In genomic region chr17:32494601-32495000, GRCm38 (mm10) we compare ENCODE assay signal across 9 mouse cellular contexts. TPM values are rescaled to one million over a fixed set of nuclear protein-coding genes. Genes with fewer than 3 reads are reported as not detected.
DNase-seq lines count a peak whose midpoint lies in the region; ATAC-seq and TF ChIP-seq lines count a peak whose summit lies in the region.
"Had no signal": no experiment of that assay in that cellular context is flagged by ENCODE, and none has a peak within 500 bp of the region (broad histone marks: within the 10 kb centered on the region; RNA-seq: fewer than 3 reads in every experiment).

No protein-coding gene starts in this region.

- H3K36me3 ChIP-seq in midbrain, postnatal 0 days (ENCODE audit: insufficient read depth, low read length) = no peaks in the 10 kb centered on the region

- intact Hi-C loops in left cerebral cortex, postnatal 4 days (cut with DNase I) = loop anchor here (5.0 kb wide), 1 partner anchor 147 kb away; no protein-coding TSS in a partner anchor

- H3K27me3 ChIP-seq in midbrain, postnatal 0 days (ENCODE audit: insufficient read depth, low read length) = no peaks in the 10 kb centered on the region

- H3K4me1 ChIP-seq in midbrain, postnatal 0 days (ENCODE audit: insufficient read depth, low read length) = no peaks in the 10 kb centered on the region

- peak; percentile 79 for ATAC-seq in midbrain, postnatal 0 days (ENCODE audit: low FRiP score)

- WGBS in midbrain, postnatal 0 days = 76% methylated on average over 1 of the region's 1 CpGs

- peak; percentile 37 to 40 for DNase-seq in urinary bladder, adult 18-20 months (ENCODE audit: low spot score in 2 of 2)
- DNase-seq in urinary bladder, postnatal 10 days (ENCODE audit: low spot score) = no peak
- DNase-seq in cerebellum, postnatal 25 days = peak; percentile 58 to 80
- peak; percentile 18 to 33 for DNase-seq in gastrocnemius, adult 8-10 months (ENCODE audit: low spot score in 2 of 2)
- peak; percentile 59 to 80 for DNase-seq in kidney, adult 8-10 months
- peak; percentile 66 for DNase-seq in left cerebral cortex, postnatal 4 days
- DNase-seq in midbrain, postnatal 0 days (ENCODE audit: low spot score) = peak; percentile 90
- peak; percentile 50 to 72 for DNase-seq in spleen, postnatal 4 days (ENCODE audit: low spot score in 2 of 2)

- no peak overlapping the region for H3K4me2 ChIP-seq in midbrain, postnatal 0 days (ENCODE audit: low read depth, low read length, poor library complexity, severe bottlenecking)

- no peak overlapping the region for H3K9ac ChIP-seq in midbrain, postnatal 0 days (replicated peaks; ENCODE audit: low read length, poor library complexity, severe bottlenecking)

- TF ChIP-seq CTCF in midbrain, postnatal 0 days (IDR thresholded peaks at IDR 0.05) = peak; percentile 96

- no peak overlapping the region for H3K4me3 ChIP-seq in midbrain, postnatal 0 days (ENCODE audit: low read depth, low read length)
- H3K4me3 ChIP-seq: megakaryocyte, embryonic 14.5 days had no signal

- H3K27ac ChIP-seq in midbrain, postnatal 0 days (ENCODE audit: low read depth, low read length) = no peak overlapping the region

- no peaks in the 10 kb centered on the region for H3K9me3 ChIP-seq in midbrain, postnatal 0 days (ENCODE audit: low read length)

RNA-seq across cellular contexts. Expression of gene Cyp4f17, which starts 11.2 kb away (rescaled TPM):
- total RNA-seq in gastrocnemius, adult 8-10 months (2022) = 1 to 10 TPM; 1.6 to 2.6 (median 1.7) TPM
- 1 to 10 TPM; 4.2 to 4.9 TPM for total RNA-seq in left cerebral cortex, postnatal 4 days (2021)
- total RNA-seq in midbrain, postnatal 0 days (2014; rRNA removed) = 15.2 and 15.4 TPM in 2 replicates
- polyA plus RNA-seq in midbrain, postnatal 0 days (2015; fragmentation: Nextera tagmentation; extraction: Ambion mirVana) = 9.9 and 11.5 TPM in 2 replicates

RNA-seq across cellular contexts. Expression of gene Cyp4f16, which starts 41.8 kb away (rescaled TPM):
- total RNA-seq in gastrocnemius, adult 8-10 months (2022) = 1 to 10 TPM in 2 of 4 experiments, under 1 TPM in 2; 0.48 to 1.9 (median 1.2) TPM
- 1 to 10 TPM; 6.2 to 6.6 TPM for total RNA-seq in left cerebral cortex, postnatal 4 days (2021)
- total RNA-seq in midbrain, postnatal 0 days (2014; rRNA removed) = 7.2 and 10.6 TPM in 2 replicates
- polyA plus RNA-seq in midbrain, postnatal 0 days (2015; fragmentation: Nextera tagmentation; extraction: Ambion mirVana) = 9.1 and 11.2 TPM in 2 replicates

RNA-seq across cellular contexts. Expression of gene Cyp4f39, which starts 42.1 kb away (rescaled TPM):
- 1 to 10 TPM; 1.2 to 6.3 (median 2.5) TPM for total RNA-seq in gastrocnemius, adult 8-10 months (2022)
- total RNA-seq in left cerebral cortex, postnatal 4 days (2021) = 1 to 10 TPM in 1 of 2 experiments, under 1 TPM in 1; 0.54 to 1.2 TPM
- 1.3 and 1.6 TPM in 2 replicates for total RNA-seq in midbrain, postnatal 0 days (2014; rRNA removed)
- polyA plus RNA-seq in midbrain, postnatal 0 days (2015; fragmentation: Nextera tagmentation; extraction: Ambion mirVana) = 0.90 and 1.3 TPM in 2 replicates
